Mouse (Mus musculus) adrenal gland, postnatal 4 days (tissue): Measurements from ENCODE around the gene Bloc1s1. TPM values are rescaled to one million over a fixed set of nuclear protein-coding genes. Genes with fewer than 3 reads are reported as not detected.

Source experiments
- DNase-seq, 2 experiments: peaks; one replicate each; pipeline ENCODE4 v3.0.0; 2021 to 2022; ENCODE audit warnings: low spot score in 2 of 2, mixed read lengths in 2 of 2
- total RNA-seq, 2 experiments: library from RNA; stranded (reverse); gene quantifications; 2 replicates each; pipeline ENCODE4 v1.2.3; 2021

Gene Bloc1s1
- total RNA-seq, 2 experiments from 2014 or later: 158 to 168 TPM

DNA sequence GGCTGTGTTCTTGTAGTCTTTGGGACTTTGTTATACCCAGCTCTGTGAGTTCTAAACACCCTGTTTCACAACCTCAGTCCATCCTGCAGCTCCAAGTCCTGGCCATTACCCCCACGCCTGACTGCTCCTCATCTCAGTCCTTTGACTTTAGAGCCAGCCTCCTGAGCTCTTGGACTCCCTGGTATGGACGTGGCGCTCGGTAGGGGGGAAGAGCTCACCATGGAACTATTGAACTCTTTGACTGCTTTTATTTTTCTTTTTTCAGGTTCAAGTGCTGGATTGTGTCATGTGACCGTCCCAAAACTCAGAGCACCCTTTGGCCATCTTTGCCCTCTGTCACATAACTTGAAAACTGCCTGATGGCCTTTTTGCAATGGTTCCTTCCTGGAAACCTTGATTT lies 41.8 kb downstream of the Bloc1s1 start:
- DNase-seq: no peak

DNA sequence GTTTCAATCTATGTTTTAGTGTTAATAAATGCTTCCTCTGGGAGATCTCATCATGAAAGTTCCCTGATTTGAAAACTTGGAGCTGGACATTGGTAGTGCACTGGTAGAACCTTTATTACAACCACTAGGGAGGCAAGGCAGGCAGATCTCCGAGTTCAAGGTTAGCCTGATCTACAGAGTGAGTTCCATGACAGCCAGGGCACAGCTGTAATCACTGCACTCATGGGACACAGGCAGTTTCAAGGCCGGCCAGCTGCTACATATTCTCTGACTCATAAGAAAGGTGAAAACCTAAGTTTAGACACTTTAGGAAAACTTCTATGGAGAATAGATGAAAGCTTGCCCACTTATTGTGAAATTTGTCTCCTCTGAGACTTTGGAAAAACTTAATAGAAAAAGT lies 45.0 kb downstream of the Bloc1s1 start:
- no peak for DNase-seq

DNA sequence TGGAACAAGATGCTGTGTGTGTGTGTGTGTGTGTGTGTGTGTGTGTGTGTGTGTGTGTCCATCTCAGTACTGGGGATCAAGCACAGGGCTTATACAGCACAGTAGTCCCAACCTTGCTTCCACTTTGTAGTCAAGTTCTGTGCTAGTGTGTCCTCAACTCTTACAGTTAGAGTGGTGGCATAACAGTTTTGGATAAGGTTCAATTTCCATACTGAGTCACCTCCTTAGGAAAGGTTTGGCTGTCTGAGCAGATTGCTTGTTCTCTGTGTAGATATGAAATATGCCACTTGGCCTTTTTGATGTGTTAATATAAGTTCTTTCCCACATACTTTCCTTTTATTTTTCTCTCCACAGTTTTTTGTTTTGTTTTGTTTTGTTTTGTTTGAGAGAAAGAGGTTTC lies 45.5 kb downstream of the Bloc1s1 start:
- no peak for DNase-seq

DNA sequence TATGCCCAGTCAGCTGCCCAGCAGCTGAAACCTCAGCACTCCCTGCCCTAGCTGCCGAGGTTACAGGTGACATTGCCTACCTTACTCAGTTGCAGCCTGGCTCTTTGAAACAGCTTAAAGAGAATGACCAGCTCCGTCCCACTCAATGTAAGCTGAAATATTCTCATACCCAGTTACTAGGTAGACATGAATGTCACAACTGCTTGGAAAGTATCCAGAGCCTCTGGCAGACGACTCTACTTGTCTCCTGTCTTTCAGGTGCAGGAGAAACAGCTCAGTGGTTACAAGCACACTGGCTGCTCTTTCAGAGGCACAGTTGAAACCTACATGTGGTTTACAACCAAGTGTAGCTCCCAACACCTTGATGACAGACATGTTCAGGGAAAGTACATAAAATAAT lies 53.5 kb downstream of the Bloc1s1 start:
- DNase-seq: no peak

Other genes starting within 250 kb of the Bloc1s1 start
- gene Suox, start 250.0 kb downstream of the Bloc1s1 start, total RNA-seq: 10 to 100 TPM; 18.7 to 22.7 TPM
- gene Rab5b, start 227.8 kb downstream of the Bloc1s1 start, total RNA-seq: 100 to 1,000 TPM; 113 to 115 TPM
- 1 to 10 TPM; 2.0 to 2.6 TPM for gene Pmel, start 219.8 kb downstream of the Bloc1s1 start, total RNA-seq
- 10 to 100 TPM; 46.8 to 50.3 TPM for gene Cdk2, start 219.0 kb downstream of the Bloc1s1 start, total RNA-seq
- 10 to 100 TPM; 10.9 to 11.8 TPM for gene Dgka, start 179.2 kb downstream of the Bloc1s1 start, total RNA-seq
- gene Pym1, start 176.1 kb downstream of the Bloc1s1 start, total RNA-seq: 10 to 100 TPM; 39.7 to 40.1 TPM
- gene Mmp19, start 133.1 kb downstream of the Bloc1s1 start, total RNA-seq: 10 to 100 TPM; 23.8 to 29.2 TPM
- gene Dnajc14, start 120.0 kb downstream of the Bloc1s1 start, total RNA-seq: 10 to 100 TPM; 76.6 to 80.8 TPM
- gene Tmem198b, start 119.7 kb downstream of the Bloc1s1 start, total RNA-seq: 10 to 100 TPM; 18.0 to 19.5 TPM
- 10 to 100 TPM; 52.2 to 64.4 TPM for gene Sarnp, start 106.7 kb downstream of the Bloc1s1 start, total RNA-seq
- gene Ormdl2, start 102.4 kb downstream of the Bloc1s1 start, total RNA-seq: 10 to 100 TPM; 31.6 to 32.4 TPM
- gene Gdf11, start 32.3 kb downstream of the Bloc1s1 start, total RNA-seq: 1 to 10 TPM; 5.1 to 8.9 TPM
- 100 to 1,000 TPM; 304 to 317 TPM for gene Cd63, start 23.0 kb downstream of the Bloc1s1 start, total RNA-seq
- gene Rdh5, start 1.1 kb downstream of the Bloc1s1 start, total RNA-seq: 10 to 100 TPM; 13.5 to 24.2 TPM
- gene Itga7, start 9.8 kb upstream of the Bloc1s1 start, total RNA-seq: 10 to 100 TPM; 13.9 to 17.2 TPM
- 10 to 100 TPM in 1 of 2 experiments, 1 to 10 TPM in 1; 5.4 to 10.0 TPM for gene Mettl7b, start 37.0 kb upstream of the Bloc1s1 start, total RNA-seq
- not detected for gene Olfr9, start 65.4 kb upstream of the Bloc1s1 start, total RNA-seq
- gene Olfr763, start 86.8 kb upstream of the Bloc1s1 start, total RNA-seq: not detected
- not detected for gene Olfr764-ps1, start 115.9 kb upstream of the Bloc1s1 start, total RNA-seq
- not detected for gene Olfr765, start 126.0 kb upstream of the Bloc1s1 start, total RNA-seq
- gene Olfr766-ps1, start 144.9 kb upstream of the Bloc1s1 start, total RNA-seq: not detected
- gene Olfr767, start 158.9 kb upstream of the Bloc1s1 start, total RNA-seq: not detected
- gene Olfr768, start 175.3 kb upstream of the Bloc1s1 start, total RNA-seq: not detected
- not detected for gene Olfr769, start 193.8 kb upstream of the Bloc1s1 start, total RNA-seq
- not detected for gene Olfr770, start 215.0 kb upstream of the Bloc1s1 start, total RNA-seq
- gene Olfr771, start 240.7 kb upstream of the Bloc1s1 start, total RNA-seq: not detected